Mouse (Mus musculus) macrophage (primary cell): ENCODE measurements at regions not wholly inside any gene's neighbourhood (a gene's known extent, or its start where the extent isn't known, plus 50 kb on each side); places are given as distances from the start of the nearest gene placed in this dataset.
"Not testable (repeated sequence)": the region's sequence is repeated elsewhere in the genome, so short reads cannot be mapped to it uniquely, and the experiment has no call there.

Experiments used
- H3K27ac ChIP-seq: fragments of 350-480 bp; formaldehyde crosslinking; 2 replicates; pipeline ENCODE4 v1.9.0; 2021
- H3K36me3 ChIP-seq: fragments of 350-480 bp; formaldehyde crosslinking; 2 replicates; pipeline ENCODE4 v1.9.0; 2021; ENCODE audit errors: inconsistent target
- H3K4me3 ChIP-seq: fragments of 350-480 bp; formaldehyde crosslinking; 2 replicates; pipeline ENCODE4 v1.9.0; 2021; ENCODE audit errors: inconsistent target
- H3K79me2 ChIP-seq: fragments of 350-480 bp; formaldehyde crosslinking; 2 replicates; pipeline ENCODE4 v1.9.0; 2021; ENCODE audit errors: inconsistent target
- WGBS: methylation state at CpG from one replicate; pipeline ENCODE4 v1.1.7; 2026; ENCODE audit warnings: inconsistent platforms; ENCODE audit not compliant: missing documents; 5-methylcytosine and 5-hydroxymethylcytosine counted together

- WGBS, result 72% methylated on average over 3 of the region's 3 CpGs
- Histone ChIP-seq H3K4me3 (no peak overlapping the region), H3K79me2 (no peaks in the 10 kb centered on the region), H3K36me3 (no peaks in the 10 kb centered on the region), H3K27ac (peak overlapping the region; percentile 62)
These were observed 351.5 kb downstream of the Kcnh5 start for GRCm38 (mm10) chr12:74825664-74826063.

GRCm38 (mm10) chr12:74824735-74825494, 352.2 kb downstream of the Kcnh5 start:
- 6% methylated on average over 2 of the region's 3 CpGs for WGBS
- peak overlapping the region; percentile 62 for H3K27ac ChIP-seq
- H3K36me3 ChIP-seq, result no peaks in the 10 kb centered on the region
- H3K4me3 ChIP-seq, result no peak overlapping the region; the same call in 1 of the 2 replicates
- H3K79me2 ChIP-seq, result no peaks in the 10 kb centered on the region

GRCm38 (mm10) chr12:74816181-74816580, 361.0 kb downstream of the Kcnh5 start:
- H3K79me2 ChIP-seq, H3K36me3 ChIP-seq, H3K4me3 ChIP-seq, H3K27ac ChIP-seq: not testable (repeated sequence)
- WGBS, result 95% methylated on average over 3 of the region's 3 CpGs

GRCm38 (mm10) chr12:74808571-74808970, 368.6 kb downstream of the Kcnh5 start:
- WGBS, result 86% methylated on average over 2 of the region's 2 CpGs
- H3K4me3 ChIP-seq, H3K79me2 ChIP-seq, H3K27ac ChIP-seq, H3K36me3 ChIP-seq: not testable (repeated sequence)

- not testable (repeated sequence) for H3K4me3 ChIP-seq, H3K27ac ChIP-seq, H3K79me2 ChIP-seq, H3K36me3 ChIP-seq
- WGBS, result 96% methylated on average over 15 of the region's 15 CpGs
These were observed 369.2 kb downstream of the Kcnh5 start for GRCm38 (mm10) chr12:74807926-74808325.

GRCm38 (mm10) chr12:74803740-74804512, 373.2 kb downstream of the Kcnh5 start:
- no peaks in the 10 kb centered on the region for H3K79me2 ChIP-seq
- WGBS, result 76% methylated on average over 13 of the region's 13 CpGs
- no peak overlapping the region for H3K27ac ChIP-seq
- no peaks in the 10 kb centered on the region for H3K36me3 ChIP-seq
- H3K4me3 ChIP-seq, result no peak overlapping the region

GRCm38 (mm10) chr12:74792036-74792435, 385.1 kb downstream of the Kcnh5 start:
- Histone ChIP-seq H3K4me3 (no peak overlapping the region), H3K79me2 (no peaks in the 10 kb centered on the region)
- 75% methylated on average over 3 of the region's 3 CpGs for WGBS

GRCm38 (mm10) chr12:74762284-74762683, 414.8 kb downstream of the Kcnh5 start:
- Histone ChIP-seq H3K79me2 (no peaks in the 10 kb centered on the region), H3K27ac (no peak overlapping the region), H3K36me3 (no peaks in the 10 kb centered on the region), H3K4me3 (no peak overlapping the region)
- 100% methylated on average over 1 of the region's 1 CpGs for WGBS

More at GRCm38 (mm10) chr12:74792036-74792435, 385.1 kb downstream of the Kcnh5 start:
- H3K27ac ChIP-seq, result no peak overlapping the region
- H3K36me3 ChIP-seq, result no peaks in the 10 kb centered on the region

- Histone ChIP-seq H3K36me3 (no peaks in the 10 kb centered on the region), H3K27ac (no peak overlapping the region), H3K79me2 (no peaks in the 10 kb centered on the region), H3K4me3 (no peak overlapping the region)
- 100% methylated on average over 1 of the region's 1 CpGs for WGBS
These were observed 428.9 kb upstream of the Gm11042 start for GRCm38 (mm10) chr12:74745051-74745450.

GRCm38 (mm10) chr12:74728866-74729265, 412.7 kb upstream of the Gm11042 start:
- no peaks in the 10 kb centered on the region for H3K36me3 ChIP-seq
- 96% methylated on average over 2 of the region's 2 CpGs for WGBS
- H3K4me3 ChIP-seq, result no peak overlapping the region
- no peaks in the 10 kb centered on the region for H3K79me2 ChIP-seq
- no peak overlapping the region for H3K27ac ChIP-seq

- H3K79me2 ChIP-seq, result no peaks in the 10 kb centered on the region
- WGBS, result 84% methylated on average over 3 of the region's 3 CpGs
These were observed 363.0 kb upstream of the Gm11042 start for GRCm38 (mm10) chr12:74679149-74679548.

GRCm38 (mm10) chr12:74677835-74678234, 361.6 kb upstream of the Gm11042 start:
- WGBS, result 90% methylated on average over 2 of the region's 2 CpGs
- no peak overlapping the region for H3K27ac ChIP-seq
- no peak overlapping the region for H3K4me3 ChIP-seq
- no peaks in the 10 kb centered on the region for H3K79me2 ChIP-seq
- H3K36me3 ChIP-seq, result no peaks in the 10 kb centered on the region

More at GRCm38 (mm10) chr12:74679149-74679548, 363.0 kb upstream of the Gm11042 start:
- Histone ChIP-seq H3K36me3 (no peaks in the 10 kb centered on the region), H3K4me3 (no peak overlapping the region), H3K27ac (no peak overlapping the region)

GRCm38 (mm10) chr12:74658406-74658805, 342.2 kb upstream of the Gm11042 start:
- H3K36me3 ChIP-seq, result no peaks in the 10 kb centered on the region
- no peaks in the 10 kb centered on the region for H3K79me2 ChIP-seq
- H3K27ac ChIP-seq, result no peak overlapping the region
- H3K4me3 ChIP-seq, result no peak overlapping the region

- no peak overlapping the region for H3K4me3 ChIP-seq
- no peak overlapping the region for H3K27ac ChIP-seq
- no peaks in the 10 kb centered on the region for H3K79me2 ChIP-seq
- 65% methylated on average over 2 of the region's 2 CpGs for WGBS
- no peaks in the 10 kb centered on the region for H3K36me3 ChIP-seq
These were observed 340.9 kb upstream of the Gm11042 start for GRCm38 (mm10) chr12:74657036-74657648.

GRCm38 (mm10) chr12:74651256-74651655, 335.1 kb upstream of the Gm11042 start:
- Histone ChIP-seq H3K36me3 (no peaks in the 10 kb centered on the region), H3K4me3 (no peak overlapping the region), H3K79me2 (no peaks in the 10 kb centered on the region), H3K27ac (no peak overlapping the region)
- 44% methylated on average over 1 of the region's 1 CpGs for WGBS
